Mouse (Mus musculus) liver, embryonic 14.5 days (tissue): Measurements from ENCODE around the gene H2-T23. TPM values are rescaled to one million over a fixed set of nuclear protein-coding genes. Genes with fewer than 3 reads are reported as not detected.
"Not testable (repeated sequence)": the region's sequence is repeated elsewhere in the genome, so short reads cannot be mapped to it uniquely, and the experiment has no call there.

ENCODE experiments used
- ATAC-seq: fragments of 200-750 bp; cut with Nextera tagmentation; 2 replicates; pipeline ENCODE4 v1.8.0; 2017; ENCODE audit warnings: moderate number of reproducible peaks, mild to moderate bottlenecking, moderate library complexity; ENCODE audit not compliant: insufficient read depth
- DNase-seq, 3 experiments: peaks; one replicate each; pipeline ENCODE4 v3.0.0-alpha.2; 2012 to 2013; ENCODE audit warnings: low read depth in 3 of 3, low spot score in 3 of 3
- H3K27ac ChIP-seq: fragments of 300-500 bp; sonication (generic); 2 replicates; pipeline ENCODE4 v1.5.1; 2014; ENCODE audit warnings: moderate library complexity, mild to moderate bottlenecking, control low read depth, inconsistent platforms
- H3K27me3 ChIP-seq: fragments of 300-500 bp; sonication (generic); 2 replicates; pipeline ENCODE4 v1.6.1; 2014; ENCODE audit warnings: mild to moderate bottlenecking, low read length, moderate library complexity; ENCODE audit not compliant: control insufficient read depth, insufficient read depth
- H3K36me3 ChIP-seq: fragments of 300-500 bp; sonication (generic); replicated peaks from 2 replicates; pipeline ENCODE4 v1.6.1; 2014; ENCODE audit warnings: low read depth; ENCODE audit not compliant: control insufficient read depth, insufficient read depth
- H3K4me1 ChIP-seq, 2 experiments: fragments of 200-500 bp in 1 of 2; fragments of 300-500 bp in 1 of 2; sonication (generic) in 1 of 2; replicated peaks; 2 replicates each; pipeline ENCODE4 v1.6.1; 2012 to 2014; ENCODE audit warnings: antibody characterized with exemption in 1 of 2, inconsistent platforms in 1 of 2, low read length in 1 of 2; ENCODE audit not compliant: control insufficient read depth in 2 of 2, insufficient read depth in 2 of 2
- H3K4me2 ChIP-seq: fragments of 300-500 bp; sonication (generic); 2 replicates; pipeline ENCODE4 v1.6.1; 2014; ENCODE audit warnings: low read depth, mild to moderate bottlenecking, control low read depth, moderate library complexity
- H3K4me3 ChIP-seq, 2 experiments: fragments of 200-500 bp in 1 of 2; fragments of 300-500 bp in 1 of 2; sonication (generic) in 1 of 2; 2 replicates each; pipeline ENCODE4 v1.5.1; 2012 to 2014; ENCODE audit warnings: low read depth in 2 of 2, low read length in 2 of 2, mild to moderate bottlenecking in 2 of 2, control low read depth in 1 of 2, inconsistent platforms in 1 of 2, moderate library complexity in 1 of 2; ENCODE audit not compliant: insufficient read depth in 1 of 2
- H3K9ac ChIP-seq: fragments of 300-500 bp; sonication (generic); replicated peaks from 2 replicates; pipeline ENCODE4 v1.6.1; 2014; ENCODE audit warnings: mild to moderate bottlenecking, control low read depth, moderate library complexity
- H3K9me3 ChIP-seq: fragments of 300-500 bp; sonication (generic); 2 replicates; pipeline ENCODE4 v1.6.1; 2016; ENCODE audit warnings: low read length, mixed read lengths; ENCODE audit not compliant: control insufficient read depth
- CTCF ChIP-seq: IDR thresholded peaks from 2 replicates; pipeline ENCODE4 v1.5.1; 2016; ENCODE audit warnings: antibody characterized with exemption, low read depth, control low read depth
- EP300 ChIP-seq: IDR thresholded peaks from 2 replicates; pipeline ENCODE4 v1.6.1; 2016; ENCODE audit warnings: antibody characterized with exemption, low read depth
- WGBS: fragments of 180-500 bp; shearing (Covaris S2); extraction: QIAGEN DNeasy Blood & Tissue Kit; methylation state at CpG from one replicate; pipeline ENCODE4 v1.1.7; 2014; ENCODE audit not compliant: insufficient replicate concordance; 5-methylcytosine and 5-hydroxymethylcytosine counted together
- polyA plus RNA-seq, 2 experiments: library from polyadenylated mRNA; depleted of rRNA in 1 of 2; stranded (reverse) in 1 of 2; unstranded in 1 of 2; fragments of >200 nt; fragmentation: Nextera tagmentation in 1 of 2; extraction: Ambion mirVana in 1 of 2; gene quantifications; 2 replicates each; pipeline versions ENCODE4 v1.2.1 to v1.2.3; 2012 to 2014

H2-T23 gene
- polyA plus RNA-seq (2012; rRNA removed) (24.3 and 29.1 TPM in 2 replicates), polyA plus RNA-seq (2014; fragmentation: Nextera tagmentation; extraction: Ambion mirVana) (25.5 and 28.8 TPM in 2 replicates)

- ATAC-seq = peak; percentile 36
- Histone ChIP-seq H3K4me1 (peaks cover 0 to 16% of the 10 kb centered on the region in 2 experiments; a peak in 3 of 4 replicates), H3K9ac (peak within 1 kb of the TSS; percentile 79), H3K4me2 (peak within 1 kb of the TSS; percentile 83), H3K4me3 (peak within 1 kb of the TSS; percentile 70 to 74), H3K27ac (peak within 1 kb of the TSS; percentile 35; the same call in 1 of the 2 replicates)
- H3K36me3 ChIP-seq, H3K9me3 ChIP-seq, H3K27me3 ChIP-seq: not testable (repeated sequence)
- WGBS = under 1% methylated on average over 25 of the region's 25 CpGs
- peak in 1 of 3 experiments; percentile 54 for DNase-seq
Observed at GRCm38 (mm10) chr17:36032351-36032875, at the start of gene H2-T23. TSS of gene H2-T23 (minus strand) at chr17:36032855.

DNA sequence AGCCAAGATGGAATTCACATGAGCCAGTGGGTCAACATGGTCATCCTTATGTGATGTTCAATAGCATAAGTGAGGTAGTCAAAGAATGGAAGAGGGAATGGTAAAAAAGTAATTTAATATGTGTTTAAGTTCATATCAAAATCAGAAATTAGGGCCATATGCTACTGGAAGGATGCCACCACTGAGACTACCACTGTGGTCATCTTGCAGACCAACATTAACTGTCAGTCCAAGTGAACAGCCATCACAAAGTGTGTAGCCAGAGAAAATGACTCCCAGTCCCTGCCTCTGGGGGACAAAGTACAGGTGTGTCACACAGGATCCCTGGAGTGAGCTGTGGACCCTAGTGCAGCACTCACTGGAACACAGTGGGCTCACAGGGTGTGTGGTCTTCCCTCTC is 49.2 kb upstream of the H2-T23 start:
- not testable (repeated sequence) for H3K4me1 ChIP-seq, H3K27ac ChIP-seq, H3K36me3 ChIP-seq, H3K4me2 ChIP-seq, H3K9ac ChIP-seq, DNase-seq, H3K9me3 ChIP-seq, H3K4me3 ChIP-seq, ATAC-seq
- peaks cover 29% of the 10 kb centered on the region for H3K27me3 ChIP-seq

- 0 out of 2 replicates have a peak, but pooled peaks have one; percentile 18 for ATAC-seq
- H3K9me3 ChIP-seq = no peaks in the 10 kb centered on the region
- no peaks in the 10 kb centered on the region for H3K27me3 ChIP-seq
- TF ChIP-seq EP300 (no peak), CTCF (peak; percentile 81)
- WGBS = 9% methylated on average over 2 of the region's 2 CpGs
- H3K27ac ChIP-seq = no peak overlapping the region
- no peak overlapping the region for H3K4me3 ChIP-seq
- no peaks in the 10 kb centered on the region for H3K4me1 ChIP-seq
- H3K9ac ChIP-seq = no peak overlapping the region
- DNase-seq = peak; percentile 61 to 85 (median 82)
- H3K4me2 ChIP-seq = no peak overlapping the region
- H3K36me3 ChIP-seq = no peaks in the 10 kb centered on the region
Observed at GRCm38 (mm10) chr17:36060829-36061228, 28.2 kb upstream of the H2-T23 start.

DNA sequence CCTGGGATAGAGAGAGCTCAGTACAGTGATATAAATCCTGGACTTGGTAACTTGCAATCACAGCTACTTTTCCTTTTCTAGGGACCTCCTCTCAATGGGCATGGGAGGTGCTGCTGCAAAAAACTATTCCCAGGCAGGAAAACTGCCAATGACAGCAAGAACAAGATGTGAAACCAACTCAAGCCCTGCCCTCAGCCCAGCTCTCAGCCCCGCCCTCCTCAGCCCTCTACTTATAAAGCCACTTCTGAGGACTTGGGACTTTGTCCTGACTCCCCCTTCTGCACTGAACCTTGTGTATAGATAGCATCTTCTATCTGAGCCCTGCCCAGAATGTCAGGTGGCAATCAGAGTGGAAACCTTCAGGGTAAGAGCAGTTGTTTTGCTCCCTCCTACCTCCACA is 25.7 kb upstream of the H2-T23 start, which contains the start of gene Gm11127:
Gene Gm11127, minus strand, starts transcription at position 10 of the 400 bp plus-strand sequence.
- not testable (repeated sequence) for H3K27ac ChIP-seq, DNase-seq, H3K4me2 ChIP-seq, H3K4me3 ChIP-seq, H3K9me3 ChIP-seq, H3K27me3 ChIP-seq, H3K4me1 ChIP-seq, H3K9ac ChIP-seq, H3K36me3 ChIP-seq, ATAC-seq
- WGBS = 57% methylated on average over 1 of the region's 1 CpGs

GRCm38 (mm10) chr17:36057927-36058326 is 25.3 kb upstream of the H2-T23 start:
- not testable (repeated sequence) for H3K36me3 ChIP-seq, DNase-seq, H3K9me3 ChIP-seq, H3K4me3 ChIP-seq, H3K9ac ChIP-seq, H3K27ac ChIP-seq, H3K4me1 ChIP-seq, H3K27me3 ChIP-seq, H3K4me2 ChIP-seq, ATAC-seq
- WGBS = 78% methylated on average over 23 of the region's 25 CpGs
